8 mouse cellular contexts compared by ENCODE assay signal in genomic region chr5:108269063-108269810, GRCm38 (mm10). TPM values are rescaled to one million over a fixed set of nuclear protein-coding genes. Genes with fewer than 3 reads are reported as not detected.
DNase-seq lines count a peak whose midpoint lies in the region; ATAC-seq and TF ChIP-seq lines count a peak whose summit lies in the region.

No protein-coding gene starts in this region.

- H3K4me2 ChIP-seq in lung, embryonic 14.5 days = peak overlapping the region; percentile 87
- H3K4me2 ChIP-seq in midbrain, embryonic 16.5 days (ENCODE audit: low read length) = peak overlapping the region; percentile 83

- peak overlapping the region; percentile 96 for H3K4me3 ChIP-seq in lung, embryonic 14.5 days (ENCODE audit: low read depth, low read length)
- H3K4me3 ChIP-seq in forebrain, embryonic 10.5 days = peak overlapping the region; percentile 94
- H3K4me3 ChIP-seq in limb, embryonic 10.5 days = peak overlapping the region; percentile 97
- H3K4me3 ChIP-seq in midbrain, embryonic 16.5 days (ENCODE audit: low read depth, low read length) = peak overlapping the region; percentile 87

- no peaks in the 10 kb centered on the region for H3K9me3 ChIP-seq in lung, embryonic 14.5 days (ENCODE audit: low read depth, low read length)
- no peaks in the 10 kb centered on the region for H3K9me3 ChIP-seq in forebrain, embryonic 10.5 days
- H3K9me3 ChIP-seq in limb, embryonic 10.5 days (replicated peaks) = no peaks in the 10 kb centered on the region
- no peaks in the 10 kb centered on the region for H3K9me3 ChIP-seq in midbrain, embryonic 16.5 days (replicated peaks; ENCODE audit: control insufficient read depth, low read length, poor library complexity, severe bottlenecking)

- H3K36me3 ChIP-seq in lung, embryonic 14.5 days (ENCODE audit: insufficient read depth) = peaks cover 4% of the 10 kb centered on the region; the same call in 1 of the 2 replicates
- H3K36me3 ChIP-seq in forebrain, embryonic 10.5 days (replicated peaks) = peaks cover 28% of the 10 kb centered on the region
- peaks cover 25% of the 10 kb centered on the region for H3K36me3 ChIP-seq in limb, embryonic 10.5 days
- no peaks in the 10 kb centered on the region for H3K36me3 ChIP-seq in midbrain, embryonic 16.5 days (ENCODE audit: control insufficient read depth, insufficient read depth, low read length)

- ATAC-seq in lung, embryonic 14.5 days (ENCODE audit: insufficient read depth) = no peak; the same call in none of the 2 replicates
- ATAC-seq in midbrain, embryonic 16.5 days = peak; percentile 80

- H3K27ac ChIP-seq in lung, embryonic 14.5 days (ENCODE audit: low read depth) = peak overlapping the region; percentile 90
- peak overlapping the region; percentile 96 for H3K27ac ChIP-seq in forebrain, embryonic 10.5 days
- peak overlapping the region; percentile 96 for H3K27ac ChIP-seq in limb, embryonic 10.5 days
- H3K27ac ChIP-seq in midbrain, embryonic 16.5 days (ENCODE audit: low read length) = peak overlapping the region; percentile 92

- H3K9ac ChIP-seq in lung, embryonic 14.5 days = peak overlapping the region; percentile 96
- peak overlapping the region; percentile 94 for H3K9ac ChIP-seq in midbrain, embryonic 16.5 days (ENCODE audit: low read depth, low read length)

- no peak for TF ChIP-seq CTCF in lung, embryonic 14.5 days (IDR thresholded peaks at IDR 0.05; ENCODE audit: low read depth)

- DNase-seq in lung, embryonic 14.5 days = peak; percentile 16
- no peak for DNase-seq in lung, postnatal 14 days
- peak; percentile 49 for DNase-seq in R1 (ENCODE audit: low read depth, low spot score)
- DNase-seq in forebrain, embryonic 10.5 days (ENCODE audit: extremely low spot score, low spot score) = no peak
- DNase-seq in limb, embryonic 10.5 days (ENCODE audit: low spot score) = no peak
- DNase-seq in adrenal gland, postnatal 36 days = no peak
- no peak for DNase-seq in kidney, adult 18-20 months

- H3K27me3 ChIP-seq in lung, embryonic 14.5 days (ENCODE audit: insufficient read depth, low read length) = no peaks in the 10 kb centered on the region
- no peaks in the 10 kb centered on the region for H3K27me3 ChIP-seq in forebrain, embryonic 10.5 days (ENCODE audit: poor library complexity, severe bottlenecking)
- H3K27me3 ChIP-seq in limb, embryonic 10.5 days (ENCODE audit: low read depth, poor library complexity, severe bottlenecking) = no peaks in the 10 kb centered on the region
- no peaks in the 10 kb centered on the region for H3K27me3 ChIP-seq in midbrain, embryonic 16.5 days (ENCODE audit: control insufficient read depth, insufficient read depth, low read depth, low read length)

- WGBS in lung, embryonic 14.5 days = 0% methylated on average over 44 of the region's 44 CpGs
- WGBS in forebrain, embryonic 10.5 days = under 1% methylated on average over 44 of the region's 44 CpGs
- under 1% methylated on average over 44 of the region's 44 CpGs for WGBS in limb, embryonic 10.5 days
- WGBS in midbrain, embryonic 16.5 days = 0% methylated on average over 44 of the region's 44 CpGs

- no peaks in the 10 kb centered on the region for H3K4me1 ChIP-seq in lung, embryonic 14.5 days (ENCODE audit: insufficient read depth)
- peaks cover 30% of the 10 kb centered on the region for H3K4me1 ChIP-seq in forebrain, embryonic 10.5 days
- peaks cover 22% of the 10 kb centered on the region for H3K4me1 ChIP-seq in limb, embryonic 10.5 days
- H3K4me1 ChIP-seq in midbrain, embryonic 16.5 days (ENCODE audit: control insufficient read depth, insufficient read depth, low read length) = peaks cover 40% of the 10 kb centered on the region

RNA-seq across cellular contexts. Expression of gene Dr1, which starts 0.5 kb away (rescaled TPM):
- 44.2 and 46.6 TPM in 2 replicates for polyA plus RNA-seq in lung, embryonic 14.5 days (2014; fragmentation: Nextera tagmentation; extraction: Ambion mirVana)
- 51.2 and 51.5 TPM in 2 replicates for polyA plus RNA-seq in forebrain, embryonic 10.5 days (2016; fragmentation: Nextera tagmentation; extraction: Ambion mirVana)
- polyA plus RNA-seq in limb, embryonic 10.5 days (2016; fragmentation: Nextera tagmentation; extraction: Ambion mirVana) = 43.4 and 46.4 TPM in 2 replicates
- polyA plus RNA-seq in midbrain, embryonic 16.5 days (2015; fragmentation: Nextera tagmentation; extraction: Ambion mirVana) = 46.4 and 50.9 TPM in 2 replicates
- total RNA-seq in adrenal gland, postnatal 36 days (2021) = 10 to 100 TPM; 33.2 to 39.8 TPM

RNA-seq across cellular contexts. Expression of gene Pigg, which starts 43.2 kb away (rescaled TPM):
- 3.4 and 3.5 TPM in 2 replicates for polyA plus RNA-seq in lung, embryonic 14.5 days (2014; fragmentation: Nextera tagmentation; extraction: Ambion mirVana)
- 7.9 and 8.9 TPM in 2 replicates for polyA plus RNA-seq in forebrain, embryonic 10.5 days (2016; fragmentation: Nextera tagmentation; extraction: Ambion mirVana)
- 6.1 TPM in 2 replicates for polyA plus RNA-seq in limb, embryonic 10.5 days (2016; fragmentation: Nextera tagmentation; extraction: Ambion mirVana)
- 5.5 and 6.6 TPM in 2 replicates for polyA plus RNA-seq in midbrain, embryonic 16.5 days (2015; fragmentation: Nextera tagmentation; extraction: Ambion mirVana)
- 10 to 100 TPM; 12.4 to 14.0 TPM for total RNA-seq in adrenal gland, postnatal 36 days (2021)

Comparison
In these comparisons a context has a peak if more than half of its experiments do, and no peak if none do; other contexts are left out.
1. DNase-seq: peak in lung, embryonic 14.5 days (single experiment) and R1 (single experiment); none in lung, postnatal 14 days (single experiment), forebrain, embryonic 10.5 days (single experiment), limb, embryonic 10.5 days (single experiment), adrenal gland, postnatal 36 days (0 of 2) and kidney, adult 18-20 months (single experiment).
2. Peak in every context shown above with its lines, with median percentiles within 50 percentile points of each other: H3K27ac ChIP-seq and H3K4me3 ChIP-seq.